Mouse (Mus musculus) heart, embryonic 15.5 days (tissue): ENCODE measurements around the gene Impg1. TPM values are rescaled to one million over a fixed set of nuclear protein-coding genes. Genes with fewer than 3 reads are reported as not detected.
A peak's percentile ranks its signal among the peaks of the same experiment; 100 is the strongest.
"Not testable (repeated sequence)": the region's sequence is repeated elsewhere in the genome, so short reads cannot be mapped to it uniquely, and the experiment has no call there.

Experiments used
- ATAC-seq: fragments of 200-750 bp; cut with Nextera tagmentation; replicated peaks from 2 replicates; pipeline ENCODE4 v1.8.0; 2017; ENCODE audit warnings: low read depth, moderate TSS enrichment; ENCODE audit not compliant: insufficient number of reproducible peaks, insufficient read depth, low FRiP score
- H3K27ac ChIP-seq: fragments of 300-500 bp; sonication (generic); 2 replicates; pipeline ENCODE4 v1.5.1; 2015; ENCODE audit warnings: mild to moderate bottlenecking, inconsistent platforms
- H3K27me3 ChIP-seq: fragments of 300-500 bp; sonication (generic); 2 replicates; pipeline ENCODE4 v1.6.1; 2015; ENCODE audit warnings: inconsistent platforms
- H3K36me3 ChIP-seq: fragments of 300-500 bp; sonication (generic); 2 replicates; pipeline ENCODE4 v1.6.1; 2015; ENCODE audit warnings: mild to moderate bottlenecking, inconsistent platforms
- H3K4me1 ChIP-seq: fragments of 300-500 bp; sonication (generic); replicated peaks from 2 replicates; pipeline ENCODE4 v1.6.1; 2015; ENCODE audit warnings: inconsistent platforms
- H3K4me2 ChIP-seq: fragments of 300-500 bp; sonication (generic); 2 replicates; pipeline ENCODE4 v1.6.1; 2015; ENCODE audit warnings: inconsistent platforms, mild to moderate bottlenecking, moderate library complexity
- H3K4me3 ChIP-seq: fragments of 300-500 bp; sonication (generic); 2 replicates; pipeline ENCODE4 v1.5.1; 2015; ENCODE audit warnings: mild to moderate bottlenecking, inconsistent platforms
- H3K9ac ChIP-seq: fragments of 300-500 bp; sonication (generic); 2 replicates; pipeline ENCODE4 v1.6.1; 2015; ENCODE audit warnings: mild to moderate bottlenecking, inconsistent platforms
- H3K9me3 ChIP-seq: fragments of 300-500 bp; sonication (generic); replicated peaks from 2 replicates; pipeline ENCODE4 v1.6.1; 2016; ENCODE audit warnings: inconsistent platforms
- WGBS: fragments of 180-500 bp; shearing (Covaris S2); methylation state at CpG from one replicate; pipeline ENCODE4 v1.1.7; 2015; ENCODE audit warnings: mixed read lengths; 5-methylcytosine and 5-hydroxymethylcytosine counted together
- polyA plus RNA-seq: library from polyadenylated mRNA; unstranded; fragments of >200 nt; fragmentation: Nextera tagmentation; extraction: Ambion mirVana; gene quantifications from 2 replicates; pipeline ENCODE4 v1.2.1, GENCODE M21; 2015

Gene Impg1
- polyA plus RNA-seq, 1 experiment from 2014 or later = 0.06 TPM

- ATAC-seq = no peak
- Histone ChIP-seq H3K9me3 (no peaks in the 10 kb centered on the region), H3K27me3 (no peaks in the 10 kb centered on the region), H3K4me2 (no peak overlapping the region), H3K9ac (no peak overlapping the region), H3K4me1 (no peaks in the 10 kb centered on the region), H3K4me3 (no peak overlapping the region), H3K36me3 (no peaks in the 10 kb centered on the region), H3K27ac (no peak overlapping the region)
- 85% methylated on average over 6 of the region's 6 CpGs for WGBS
Observed at GRCm38 (mm10) chr9:80342520-80342919, 122.8 kb downstream of the Impg1 start.

- no peak for ATAC-seq
- H3K4me3 ChIP-seq = no peak overlapping the region
- H3K27me3 ChIP-seq = no peaks in the 10 kb centered on the region
- no peak overlapping the region for H3K9ac ChIP-seq
- 92% methylated on average over 16 of the region's 16 CpGs for WGBS
- no peaks in the 10 kb centered on the region for H3K36me3 ChIP-seq
- no peaks in the 10 kb centered on the region for H3K9me3 ChIP-seq
- no peak overlapping the region for H3K4me2 ChIP-seq
- H3K4me1 ChIP-seq = no peaks in the 10 kb centered on the region
- H3K27ac ChIP-seq = no peak overlapping the region
Observed at GRCm38 (mm10) chr9:80341756-80342155, 123.5 kb downstream of the Impg1 start.

- 87% methylated on average over 1 of the region's 1 CpGs for WGBS
- no peak overlapping the region for H3K4me3 ChIP-seq
- ATAC-seq = no peak
- H3K36me3 ChIP-seq = no peaks in the 10 kb centered on the region
- no peaks in the 10 kb centered on the region for H3K4me1 ChIP-seq
- H3K9me3 ChIP-seq = no peaks in the 10 kb centered on the region
- H3K9ac ChIP-seq = no peak overlapping the region
- no peak overlapping the region for H3K4me2 ChIP-seq
- H3K27me3 ChIP-seq = no peaks in the 10 kb centered on the region
- no peak overlapping the region for H3K27ac ChIP-seq
Observed at GRCm38 (mm10) chr9:80340927-80341326, 124.4 kb downstream of the Impg1 start.

- Histone ChIP-seq H3K27ac (no peak overlapping the region), H3K9me3 (no peaks in the 10 kb centered on the region), H3K4me3 (no peak overlapping the region), H3K27me3 (no peaks in the 10 kb centered on the region), H3K36me3 (no peaks in the 10 kb centered on the region), H3K4me1 (no peaks in the 10 kb centered on the region), H3K4me2 (no peak overlapping the region), H3K9ac (no peak overlapping the region)
- no peak for ATAC-seq
- 90% methylated on average over 6 of the region's 6 CpGs for WGBS
Observed at GRCm38 (mm10) chr9:80338026-80338425, 127.3 kb downstream of the Impg1 start.

- Histone ChIP-seq H3K4me3 (no peak overlapping the region), H3K27me3 (no peaks in the 10 kb centered on the region), H3K9me3 (no peaks in the 10 kb centered on the region), H3K36me3 (no peaks in the 10 kb centered on the region), H3K9ac (no peak overlapping the region), H3K4me1 (no peaks in the 10 kb centered on the region; the same call in 1 of the 2 replicates), H3K27ac (no peak overlapping the region), H3K4me2 (no peak overlapping the region)
- 89% methylated on average over 13 of the region's 13 CpGs for WGBS
- no peak for ATAC-seq
Observed at GRCm38 (mm10) chr9:80335660-80336357, 129.5 kb downstream of the Impg1 start.

- whole genome bisulfite sequencing = 65% methylated on average over 14 of the region's 14 CpGs
Observed at GRCm38 (mm10) chr9:80333998-80334605, 131.2 kb downstream of the Impg1 start.

GRCm38 (mm10) chr9:80333466-80333865 is 131.8 kb downstream of the Impg1 start:
- no peaks in the 10 kb centered on the region for H3K27me3 ChIP-seq
- H3K36me3 ChIP-seq = no peaks in the 10 kb centered on the region
- H3K4me3 ChIP-seq = no peak overlapping the region
- H3K27ac ChIP-seq = no peak overlapping the region
- H3K4me1 ChIP-seq = no peaks in the 10 kb centered on the region; the same call in 1 of the 2 replicates
- H3K9ac ChIP-seq = no peak overlapping the region
- no peak overlapping the region for H3K4me2 ChIP-seq
- WGBS = 39% methylated on average over 8 of the region's 8 CpGs
- ATAC-seq = no peak
- H3K9me3 ChIP-seq = no peaks in the 10 kb centered on the region

More at GRCm38 (mm10) chr9:80333998-80334605, 131.2 kb downstream of the Impg1 start:
- Histone ChIP-seq H3K9ac (no peak overlapping the region), H3K4me2 (no peak overlapping the region), H3K4me3 (no peak overlapping the region), H3K36me3 (no peaks in the 10 kb centered on the region), H3K27ac (no peak overlapping the region), H3K27me3 (no peaks in the 10 kb centered on the region), H3K9me3 (no peaks in the 10 kb centered on the region), H3K4me1 (no peaks in the 10 kb centered on the region; the same call in 1 of the 2 replicates)
- ATAC-seq = no peak

GRCm38 (mm10) chr9:80332153-80332552 is 133.1 kb downstream of the Impg1 start:
- Histone ChIP-seq H3K27ac (no peak overlapping the region), H3K9ac (no peak overlapping the region)

GRCm38 (mm10) chr9:80321051-80321887 is 144.0 kb downstream of the Impg1 start:
- not testable (repeated sequence) for H3K36me3 ChIP-seq, H3K4me1 ChIP-seq, H3K9ac ChIP-seq, H3K4me2 ChIP-seq, H3K27me3 ChIP-seq, H3K27ac ChIP-seq, ATAC-seq, H3K9me3 ChIP-seq, H3K4me3 ChIP-seq
- 96% methylated on average over 2 of the region's 2 CpGs for WGBS

More at GRCm38 (mm10) chr9:80332153-80332552, 133.1 kb downstream of the Impg1 start:
- Histone ChIP-seq H3K4me3 (peak overlapping the region; percentile 43), H3K4me2 (peak overlapping the region; percentile 72), H3K27me3 (no peaks in the 10 kb centered on the region), H3K36me3 (no peaks in the 10 kb centered on the region), H3K4me1 (no peaks in the 10 kb centered on the region; the same call in 1 of the 2 replicates), H3K9me3 (no peaks in the 10 kb centered on the region)
- WGBS = 17% methylated on average over 14 of the region's 14 CpGs
- 0 out of 2 replicates have a peak, but pooled peaks have one; percentile 35 for ATAC-seq

- Histone ChIP-seq H3K4me2 (no peak overlapping the region), H3K36me3 (no peaks in the 10 kb centered on the region), H3K27ac (no peak overlapping the region), H3K9me3 (no peaks in the 10 kb centered on the region), H3K4me3 (no peak overlapping the region), H3K4me1 (no peaks in the 10 kb centered on the region), H3K27me3 (no peaks in the 10 kb centered on the region), H3K9ac (no peak overlapping the region)
- WGBS = 40% methylated on average over 6 of the region's 6 CpGs
- ATAC-seq = no peak
Observed at GRCm38 (mm10) chr9:80318027-80318426, 147.3 kb downstream of the Impg1 start.

- no peaks in the 10 kb centered on the region for H3K27me3 ChIP-seq
- no peak overlapping the region for H3K9ac ChIP-seq
- H3K27ac ChIP-seq = no peak overlapping the region
- H3K9me3 ChIP-seq = no peaks in the 10 kb centered on the region
- no peak for ATAC-seq
- 90% methylated on average over 6 of the region's 6 CpGs for WGBS
- no peak overlapping the region for H3K4me3 ChIP-seq
- H3K4me1 ChIP-seq = no peaks in the 10 kb centered on the region
- H3K4me2 ChIP-seq = no peak overlapping the region
- H3K36me3 ChIP-seq = no peaks in the 10 kb centered on the region
Observed at GRCm38 (mm10) chr9:80315922-80316321, 149.4 kb downstream of the Impg1 start.
